Mouse (Mus musculus) macrophage (primary cell): ENCODE measurements around the gene Bzw2. TPM values are rescaled to one million over a fixed set of nuclear protein-coding genes. Genes with fewer than 3 reads are reported as not detected.
A peak's percentile ranks its signal among the peaks of the same experiment; 100 is the strongest.
"Not testable (repeated sequence)": the region's sequence is repeated elsewhere in the genome, so short reads cannot be mapped to it uniquely, and the experiment has no call there.

Experiments used
- H3K27ac ChIP-seq: fragments of 350-480 bp; formaldehyde crosslinking; 2 replicates; pipeline ENCODE4 v1.9.0; 2021
- H3K36me3 ChIP-seq: fragments of 350-480 bp; formaldehyde crosslinking; 2 replicates; pipeline ENCODE4 v1.9.0; 2021; ENCODE audit errors: inconsistent target
- H3K4me3 ChIP-seq: fragments of 350-480 bp; formaldehyde crosslinking; 2 replicates; pipeline ENCODE4 v1.9.0; 2021; ENCODE audit errors: inconsistent target
- H3K79me2 ChIP-seq: fragments of 350-480 bp; formaldehyde crosslinking; 2 replicates; pipeline ENCODE4 v1.9.0; 2021; ENCODE audit errors: inconsistent target
- WGBS: methylation state at CpG from one replicate; pipeline ENCODE4 v1.1.7; 2026; ENCODE audit warnings: inconsistent platforms; ENCODE audit not compliant: missing documents; 5-methylcytosine and 5-hydroxymethylcytosine counted together
- polyA plus RNA-seq: library from polyadenylated mRNA; stranded (reverse); fragments of 250-400 nt; gene quantifications from 3 replicates; pipeline ENCODE4 v1.2.4, GENCODE M21; 2018; ENCODE audit warnings: inconsistent platforms
- total RNA-seq, 78 experiments: library from RNA; depleted of rRNA; stranded (reverse); fragments of 250-400 nt; gene quantifications; 1 replicate in 9 of 78; 2 replicates in 24 of 78; 3 replicates in 43 of 78; 4 replicates in 2 of 78; pipeline ENCODE4 v1.2.4; 2018; ENCODE audit warnings: inconsistent platforms in 56 of 78

The Bzw2 gene
- 10 to 100 TPM in 18 of 26 experiments, 1 to 10 TPM in 8; 4.3 to 89.4 (median 13.7) TPM for total RNA-seq (2018; cell fraction: chromatin; rRNA removed)
- total RNA-seq (2018; cell fraction: cytosol; rRNA removed), result 10 to 100 TPM in 7 of 26 experiments, 1 to 10 TPM in 19; 2.6 to 12.9 (median 8.1) TPM
- 10 to 100 TPM in 10 of 26 experiments, 1 to 10 TPM in 16; 2.6 to 88.1 (median 8.6) TPM for total RNA-seq (2018; cell fraction: nucleus; rRNA removed)
- polyA plus RNA-seq, result 8.0 to 29.1 TPM (median 14.2 TPM) in 3 replicates

GRCm38 (mm10) chr12:36157638-36158308 lies at the start of gene Bzw2:
TSS of gene Bzw2 (minus strand) at chr12:36158080.
- peaks cover 47% of the 10 kb centered on the region for H3K79me2 ChIP-seq
- no peaks in the 10 kb centered on the region for H3K36me3 ChIP-seq
- H3K27ac ChIP-seq, result peak within 1 kb of the TSS; percentile 86
- H3K4me3 ChIP-seq, result peak within 1 kb of the TSS; percentile 95
- WGBS, result 2% methylated on average over 26 of the region's 26 CpGs

DNA sequence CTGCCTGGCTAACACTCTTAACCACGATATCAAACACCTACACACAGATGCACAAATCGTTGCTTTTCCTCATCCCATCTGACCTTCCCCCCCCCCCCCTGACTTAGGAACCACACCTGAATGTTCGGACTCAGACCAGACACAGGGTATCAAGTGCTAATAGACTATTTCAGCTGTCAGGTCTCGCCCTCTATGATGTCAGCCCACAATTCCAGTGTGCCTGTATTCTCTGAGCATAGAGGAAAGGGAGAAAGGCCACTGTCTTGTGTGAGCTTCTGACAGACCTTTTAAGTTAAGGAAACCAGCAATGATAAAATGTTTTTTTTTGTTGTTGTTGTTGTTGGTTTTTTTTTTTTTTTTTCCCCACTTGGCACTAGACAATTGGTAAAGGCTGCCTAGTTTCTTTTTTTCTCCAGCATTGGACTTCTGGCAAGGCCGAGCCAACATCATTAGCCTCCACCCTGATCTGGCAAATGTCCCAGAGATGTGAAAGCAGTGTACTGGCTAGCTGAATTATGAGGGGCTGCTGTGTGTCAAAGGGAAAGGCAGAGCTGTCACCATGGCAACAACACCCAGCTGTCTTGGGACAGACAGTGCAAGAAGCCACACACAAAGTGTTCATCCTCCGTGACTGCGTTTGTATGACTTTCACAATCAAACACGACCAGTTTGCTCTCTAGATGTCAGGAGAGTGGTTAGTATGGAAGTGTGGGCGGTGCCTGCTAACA lies 49.4 kb upstream of the Bzw2 start:
- Histone ChIP-seq H3K4me3 (no peak overlapping the region), H3K27ac (no peak overlapping the region), H3K36me3 (no peaks in the 10 kb centered on the region), H3K79me2 (no peaks in the 10 kb centered on the region)
- 53% methylated on average over 9 of the region's 9 CpGs for WGBS

GRCm38 (mm10) chr12:36205579-36206119 lies 47.8 kb upstream of the Bzw2 start:
- WGBS, result 61% methylated on average over 4 of the region's 5 CpGs
- H3K4me3 ChIP-seq, H3K27ac ChIP-seq, H3K36me3 ChIP-seq, H3K79me2 ChIP-seq: not testable (repeated sequence)

- Histone ChIP-seq H3K27ac (no peak overlapping the region), H3K4me3 (no peak overlapping the region), H3K79me2 (no peaks in the 10 kb centered on the region), H3K36me3 (peaks cover 23% of the 10 kb centered on the region)
- WGBS, result 97% methylated on average over 7 of the region's 7 CpGs
Observed at GRCm38 (mm10) chr12:36194976-36195375, 37.1 kb upstream of the Bzw2 start.

DNA sequence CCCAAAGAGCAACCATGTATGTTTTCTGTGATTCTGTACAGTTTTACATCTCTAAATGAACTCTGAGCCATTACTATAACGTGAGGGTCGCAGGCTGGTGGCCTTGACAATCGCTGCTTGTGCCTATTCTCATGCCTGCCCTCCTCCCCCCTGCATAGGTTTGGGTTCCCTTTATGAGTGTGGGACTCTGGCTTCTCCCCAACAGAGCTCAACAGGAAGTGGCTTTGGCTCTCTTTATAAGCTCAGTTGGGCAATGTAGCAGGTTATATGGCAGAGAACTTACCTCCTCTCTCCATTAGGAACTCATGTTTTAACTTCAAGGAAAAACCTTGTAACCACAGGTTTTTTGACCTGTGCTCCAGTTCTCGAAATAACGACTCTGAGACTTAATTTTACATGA lies 32.5 kb upstream of the Bzw2 start:
- 10% methylated on average over 5 of the region's 5 CpGs for WGBS
- Histone ChIP-seq H3K27ac (no peak overlapping the region), H3K36me3 (peaks cover 28% of the 10 kb centered on the region), H3K79me2 (no peaks in the 10 kb centered on the region), H3K4me3 (no peak overlapping the region)

DNA sequence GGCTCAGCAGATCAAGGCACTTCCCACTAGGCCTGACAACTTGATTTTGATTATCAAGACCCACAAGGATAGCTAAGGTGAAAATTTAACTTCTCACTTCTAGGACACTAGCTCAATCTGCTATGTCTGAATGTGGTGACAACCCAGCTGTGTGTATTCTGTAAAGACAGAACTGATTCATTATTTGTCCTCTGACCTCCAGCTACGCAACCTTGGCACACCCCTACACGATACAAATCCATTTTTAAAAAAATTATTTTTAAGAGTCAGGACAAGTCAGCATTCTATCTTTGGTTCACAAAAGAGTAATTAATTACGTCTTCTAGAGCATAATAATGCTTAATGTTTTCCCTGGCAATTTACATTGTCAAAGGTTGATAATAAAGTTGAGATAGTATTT lies 31.7 kb upstream of the Bzw2 start:
- Histone ChIP-seq H3K79me2 (no peaks in the 10 kb centered on the region), H3K27ac (no peak overlapping the region), H3K4me3 (no peak overlapping the region), H3K36me3 (peaks cover 21% of the 10 kb centered on the region; the same call in 1 of the 2 replicates)
- WGBS, result 93% methylated on average over 3 of the region's 3 CpGs

DNA sequence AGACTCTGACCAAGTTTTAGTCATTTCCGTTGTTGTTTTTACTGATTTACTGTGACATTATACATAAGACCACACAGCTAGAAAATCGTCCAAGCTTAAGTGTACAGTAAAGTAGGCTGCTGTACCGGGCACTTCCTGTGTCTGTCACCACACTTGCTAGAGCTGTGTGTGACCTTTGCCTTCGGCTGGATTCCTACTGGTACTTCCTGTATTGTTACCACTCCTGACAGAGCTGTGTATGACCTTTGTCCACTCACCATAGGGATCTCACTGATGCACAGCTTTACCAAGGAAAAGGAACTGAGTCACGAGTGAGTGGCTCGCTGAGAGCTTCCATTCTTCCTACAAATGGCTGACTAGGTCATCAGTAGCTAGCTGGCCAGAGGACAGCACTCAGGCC lies 29.2 kb upstream of the Bzw2 start:
- Histone ChIP-seq H3K27ac (no peak overlapping the region), H3K36me3 (peaks cover 39% of the 10 kb centered on the region), H3K79me2 (no peaks in the 10 kb centered on the region), H3K4me3 (no peak overlapping the region)
- 68% methylated on average over 6 of the region's 6 CpGs for WGBS

DNA sequence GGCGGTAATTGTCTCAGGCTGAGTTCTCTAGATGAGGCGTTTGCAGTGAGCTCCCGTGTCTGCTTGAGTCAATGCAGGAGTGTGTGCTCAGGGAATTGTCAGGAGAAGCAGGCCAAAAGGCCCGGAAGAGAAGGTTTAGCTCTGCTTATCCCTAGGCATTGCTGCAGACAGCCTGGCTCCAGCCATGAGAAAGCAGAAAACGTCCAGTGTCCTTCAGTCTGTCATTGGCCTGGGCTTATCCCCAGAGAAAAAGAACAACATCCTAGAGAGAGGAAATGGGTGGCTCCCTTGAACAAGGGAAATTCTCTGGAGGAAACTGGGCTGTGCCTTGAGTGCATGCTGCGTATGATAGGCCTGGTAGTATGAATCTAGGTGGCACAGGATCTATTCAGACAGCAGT lies 24.7 kb upstream of the Bzw2 start:
- Histone ChIP-seq H3K36me3 (peaks cover 29% of the 10 kb centered on the region), H3K4me3 (no peak overlapping the region), H3K79me2 (no peaks in the 10 kb centered on the region), H3K27ac (no peak overlapping the region)
- 92% methylated on average over 6 of the region's 6 CpGs for WGBS

- H3K36me3 ChIP-seq, result peaks cover 23% of the 10 kb centered on the region; the same call in 1 of the 2 replicates
- WGBS, result 95% methylated on average over 5 of the region's 5 CpGs
- H3K27ac ChIP-seq, result no peak overlapping the region
- H3K79me2 ChIP-seq, result no peaks in the 10 kb centered on the region
- H3K4me3 ChIP-seq, result no peak overlapping the region
Observed at GRCm38 (mm10) chr12:36177227-36177626, 19.3 kb upstream of the Bzw2 start.

GRCm38 (mm10) chr12:36165299-36165698 lies 7.4 kb upstream of the Bzw2 start:
- Histone ChIP-seq H3K79me2 (peaks cover 38% of the 10 kb centered on the region), H3K27ac (no peak overlapping the region), H3K4me3 (no peak overlapping the region), H3K36me3 (no peaks in the 10 kb centered on the region)
- 100% methylated on average over 1 of the region's 1 CpGs for WGBS

- H3K36me3 ChIP-seq, result no peaks in the 10 kb centered on the region
- peaks cover 47% of the 10 kb centered on the region for H3K79me2 ChIP-seq
- WGBS, result 98% methylated on average over 7 of the region's 7 CpGs
- H3K4me3 ChIP-seq, result no peak overlapping the region
- no peak overlapping the region for H3K27ac ChIP-seq
Observed at GRCm38 (mm10) chr12:36164126-36164791, 6.4 kb upstream of the Bzw2 start.

GRCm38 (mm10) chr12:36157304-36157637 lies 609 bp downstream of the Bzw2 start:
- Histone ChIP-seq H3K79me2 (peaks cover 42% of the 10 kb centered on the region), H3K36me3 (no peaks in the 10 kb centered on the region), H3K27ac (peak overlapping the region; percentile 86), H3K4me3 (peak overlapping the region; percentile 95)
- WGBS, result under 1% methylated on average over 14 of the region's 14 CpGs

- Histone ChIP-seq H3K27ac (peak within 1 kb of the TSS; percentile 86), H3K79me2 (peaks cover 37% of the 10 kb centered on the region), H3K4me3 (peak within 1 kb of the TSS; percentile 95), H3K36me3 (no peaks in the 10 kb centered on the region)
- 2% methylated on average over 37 of the region's 42 CpGs for WGBS
Observed at GRCm38 (mm10) chr12:36156637-36157303, 1.1 kb downstream of the Bzw2 start, which contains the start of gene Ankmy2. TSS of gene Ankmy2 (plus strand) at chr12:36157114.

GRCm38 (mm10) chr12:36156101-36156636 lies 1.7 kb downstream of the Bzw2 start:
- under 1% methylated on average over 33 of the region's 33 CpGs for WGBS
- Histone ChIP-seq H3K36me3 (no peaks in the 10 kb centered on the region), H3K4me3 (peak overlapping the region; percentile 95), H3K79me2 (peaks cover 31% of the 10 kb centered on the region), H3K27ac (no peak overlapping the region)
